Mouse (Mus musculus): ENCODE data around the gene Crtc3.
A peak's percentile ranks its signal among the peaks of the same experiment; 100 is the strongest.

Crtc3 gene

DNA sequence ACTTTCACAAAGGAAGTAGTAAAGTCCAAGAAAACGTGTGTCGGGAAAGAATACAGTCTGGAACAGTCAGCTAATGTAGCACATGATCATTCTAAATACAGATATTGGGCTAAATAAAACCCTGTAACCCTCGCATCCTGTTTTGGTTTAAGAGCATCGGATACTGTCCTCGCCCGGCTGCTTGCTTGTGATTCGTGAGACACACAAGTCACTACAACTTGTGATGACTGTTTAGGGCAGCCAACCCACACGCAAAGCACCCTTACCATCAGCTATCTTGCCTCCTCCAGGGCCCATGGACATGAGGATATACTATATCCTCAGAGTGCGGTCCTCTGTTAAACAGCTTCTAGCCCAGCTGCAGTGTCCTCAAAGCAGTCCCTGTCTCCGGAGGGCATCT, 50.2 kb downstream of the Crtc3 start:
- no peak for DNase-seq (ENCODE audit: low spot score)

DNA sequence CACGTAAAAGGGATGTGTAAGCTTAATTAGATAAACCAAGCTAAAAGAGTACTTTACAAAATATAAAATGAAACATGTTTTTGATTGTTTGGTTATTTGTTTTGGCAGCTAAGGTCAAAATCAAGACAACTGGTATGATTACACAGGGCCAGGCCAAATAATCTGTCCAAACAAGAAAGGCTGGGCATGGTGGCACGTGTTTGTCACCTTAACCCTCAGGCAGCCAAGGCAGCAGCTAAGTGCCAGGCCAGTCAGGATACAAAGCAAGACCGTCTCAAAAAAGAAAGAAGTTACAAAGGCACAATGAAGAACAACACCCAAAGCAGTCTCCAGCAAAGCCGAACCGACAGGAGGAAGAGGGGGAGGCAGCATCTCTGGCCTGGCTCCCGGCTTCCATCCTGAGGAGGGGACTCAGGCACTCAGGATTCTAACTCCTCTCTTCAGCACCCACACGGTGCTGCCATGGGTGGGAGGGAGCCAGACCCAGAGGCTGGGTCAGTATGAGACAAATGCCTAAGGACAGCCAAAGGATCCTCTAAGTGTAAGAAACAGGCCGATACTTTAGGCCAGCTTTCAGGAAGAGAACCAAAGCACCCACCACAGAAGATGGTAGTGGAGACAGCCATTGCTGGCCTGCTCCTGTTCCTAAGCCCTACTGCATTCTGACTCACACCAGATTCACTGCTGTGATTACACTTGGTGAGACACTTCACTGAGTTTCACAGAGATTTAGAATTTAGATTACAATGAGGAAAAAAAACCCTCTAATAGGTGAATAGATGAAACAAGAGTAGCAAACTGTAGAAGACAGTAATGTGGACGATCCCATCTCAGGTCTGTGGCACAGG, 51.5 kb downstream of the Crtc3 start:
- DNase-seq (ENCODE audit: low spot score) = no peak

DNA sequence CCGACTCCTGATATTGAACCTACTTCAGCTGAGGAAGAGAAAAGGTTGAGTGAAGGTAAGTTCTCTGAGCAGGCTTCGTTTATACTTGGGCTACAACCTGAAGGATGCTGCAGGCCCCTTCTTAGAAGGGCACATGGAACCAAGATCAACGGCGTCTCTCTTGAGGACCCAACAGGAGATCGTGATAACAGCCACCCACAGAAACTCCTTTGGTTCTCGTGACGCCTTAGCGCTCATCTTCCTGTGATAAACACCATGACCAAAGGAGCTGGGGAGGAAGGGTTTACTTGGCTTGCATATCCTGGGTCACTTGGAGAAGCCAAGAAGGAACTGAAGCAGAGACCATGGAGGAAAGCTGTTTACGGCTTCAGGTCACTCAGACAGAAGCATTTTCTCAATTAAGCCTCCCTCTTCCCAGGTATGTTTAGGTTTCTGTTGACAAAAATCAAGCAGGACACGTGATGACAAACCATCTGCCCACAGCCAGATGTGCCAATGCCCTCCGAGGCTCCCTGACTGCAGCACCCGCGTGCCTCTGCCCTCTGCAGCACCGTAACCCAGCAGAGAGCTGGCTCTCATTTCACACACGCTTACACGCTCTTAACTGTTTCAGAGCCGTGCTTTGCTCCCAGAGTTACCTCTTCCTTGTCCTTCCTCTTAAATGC, 52.3 kb downstream of the Crtc3 start:
- no peak for DNase-seq (ENCODE audit: low spot score)

DNA sequence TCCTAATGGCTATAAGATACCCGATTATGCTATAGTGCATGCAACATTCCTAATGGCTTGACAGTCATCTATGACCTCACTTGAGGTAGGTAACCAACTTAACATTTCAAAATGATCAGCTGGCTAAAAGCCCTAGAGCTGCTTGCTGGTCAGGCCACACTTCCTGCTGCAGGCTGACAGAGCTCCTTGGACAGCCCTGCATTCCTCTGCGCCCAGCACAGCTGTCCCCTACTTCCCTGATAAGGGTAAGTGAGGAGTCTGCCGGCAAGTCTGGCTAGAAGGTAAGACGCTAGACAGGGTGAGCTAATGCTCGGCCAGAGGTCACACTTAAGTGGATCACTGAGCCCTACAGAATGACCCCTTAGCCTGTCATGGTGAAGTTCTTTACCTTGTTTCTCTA, 52.8 kb downstream of the Crtc3 start:
- no peak for DNase-seq (ENCODE audit: low spot score)

DNA sequence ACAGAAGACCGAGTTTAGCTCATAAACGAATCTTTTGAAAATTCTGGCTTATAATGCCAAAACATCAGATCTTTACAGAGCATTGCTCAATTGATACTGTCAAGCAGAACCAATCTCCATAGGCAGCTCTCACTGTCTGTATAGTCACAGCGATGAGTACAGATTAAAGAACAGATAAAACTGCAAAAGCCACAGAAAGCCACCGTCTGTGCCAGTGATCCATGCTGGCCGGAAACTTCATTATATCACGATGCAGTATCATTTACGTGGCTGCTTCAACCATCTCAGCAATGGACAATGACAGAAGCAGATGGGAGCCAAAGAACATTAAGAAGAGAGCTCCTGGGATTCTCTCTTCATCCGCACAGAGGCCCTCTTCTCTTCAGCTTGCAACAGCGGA, 53.9 kb downstream of the Crtc3 start:
- no peak for DNase-seq (ENCODE audit: low spot score)

DNA sequence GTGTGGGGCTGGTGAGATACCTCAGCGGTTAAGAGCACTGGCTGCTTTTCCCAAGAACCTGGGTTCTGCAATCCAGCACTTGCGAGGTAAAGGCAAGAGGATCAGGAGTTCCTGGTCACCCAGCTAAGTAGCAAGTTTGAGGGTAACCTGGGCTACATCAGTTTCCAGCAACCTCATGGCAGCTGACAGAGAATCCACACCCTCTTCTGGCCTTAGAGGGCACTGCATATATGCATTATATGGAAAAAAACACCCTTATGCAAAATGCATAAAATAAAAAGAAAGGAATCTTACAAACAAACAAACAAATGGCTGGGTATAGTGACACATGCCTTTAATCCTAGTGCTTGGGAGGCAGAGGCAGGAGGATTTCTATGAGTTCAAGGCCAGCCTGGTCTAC, 55.0 kb downstream of the Crtc3 start:
- DNase-seq (ENCODE audit: low spot score) = no peak

DNA sequence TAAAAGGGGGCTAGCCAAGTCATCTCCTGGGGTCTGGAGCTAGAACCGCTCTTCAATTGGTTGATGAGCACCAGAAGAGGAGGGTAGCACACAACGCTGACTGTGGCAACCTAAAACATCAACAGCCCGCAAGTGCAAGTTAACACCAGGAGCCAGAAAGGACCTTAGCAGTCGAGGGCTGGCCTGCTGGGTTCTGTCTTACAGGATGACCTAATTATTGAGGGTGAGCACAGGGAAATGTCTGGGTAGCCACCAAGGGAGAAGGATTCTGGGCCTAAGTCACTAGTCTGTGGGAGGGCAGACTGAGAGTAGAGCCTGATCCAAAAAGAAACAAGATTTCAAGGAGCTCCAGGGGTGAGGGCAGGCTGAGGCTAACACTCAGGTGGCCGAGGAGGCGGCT, 56.7 kb downstream of the Crtc3 start:
- no peak for DNase-seq (ENCODE audit: low spot score)

DNA sequence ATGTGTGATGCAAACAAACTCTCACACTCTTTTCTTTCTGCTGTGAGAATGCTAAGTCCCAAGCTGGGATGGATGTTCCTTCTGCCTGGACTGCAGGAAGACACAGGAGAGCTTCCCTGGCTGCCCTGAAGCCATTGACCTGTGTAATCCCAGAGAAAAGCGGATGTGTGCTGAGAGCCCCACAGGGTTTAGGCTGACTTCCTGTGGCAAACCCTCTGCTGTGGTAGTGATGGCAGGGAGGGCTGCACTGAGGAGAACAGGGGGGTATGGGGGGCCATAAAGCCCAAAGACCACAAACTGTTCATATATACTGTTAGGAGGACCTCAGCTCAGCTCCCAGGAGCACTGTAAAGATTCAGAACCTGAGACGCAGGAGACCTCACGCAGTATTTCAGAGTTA, 57.3 kb downstream of the Crtc3 start:
- no peak for DNase-seq (ENCODE audit: low spot score)

DNA sequence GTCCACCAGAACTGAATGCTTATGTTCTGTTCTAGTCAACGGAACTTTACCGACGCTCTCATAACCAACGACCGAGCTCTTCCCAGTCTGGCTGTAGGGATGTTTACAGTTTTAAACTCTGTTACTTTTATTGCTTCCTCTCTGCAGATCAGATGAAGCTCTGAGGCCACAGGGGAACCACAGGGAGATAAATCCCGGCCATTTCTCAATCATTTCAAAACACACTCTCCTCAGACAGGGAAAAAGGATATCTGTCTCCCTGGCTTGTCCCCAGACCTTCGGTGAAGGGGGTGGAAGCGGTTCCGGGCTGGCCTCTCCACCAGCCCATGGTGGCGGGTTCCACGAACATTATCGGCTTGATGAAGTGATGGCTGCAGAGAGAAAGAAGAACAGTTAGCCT, 59.3 kb downstream of the Crtc3 start:
- no peak for DNase-seq (ENCODE audit: low spot score)

DNA sequence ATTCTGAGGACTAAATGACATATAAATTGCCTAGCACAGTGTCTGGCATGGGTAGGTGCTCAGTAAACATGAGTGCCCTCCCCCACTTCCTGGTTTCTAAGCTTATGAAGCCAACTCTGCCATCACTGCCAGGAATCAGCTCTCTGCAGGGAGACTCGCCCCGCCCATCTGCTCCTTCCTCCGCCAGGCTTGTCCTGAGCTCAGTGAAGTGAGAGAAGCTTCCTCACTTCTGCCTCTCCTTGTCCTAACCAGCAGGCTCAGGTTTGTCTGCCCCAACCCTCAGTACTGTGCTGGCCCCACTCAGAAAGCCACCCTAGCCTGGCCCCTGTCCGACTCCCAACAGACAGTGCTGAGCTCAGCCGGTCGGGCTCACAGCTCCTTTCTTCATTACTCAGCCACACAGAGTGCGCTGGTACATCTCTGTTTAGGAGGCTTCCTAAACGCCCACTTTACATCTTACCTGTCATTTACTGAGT, 59.9 kb downstream of the Crtc3 start:
- DNase-seq (ENCODE audit: low spot score) = peak; percentile 34

DNA sequence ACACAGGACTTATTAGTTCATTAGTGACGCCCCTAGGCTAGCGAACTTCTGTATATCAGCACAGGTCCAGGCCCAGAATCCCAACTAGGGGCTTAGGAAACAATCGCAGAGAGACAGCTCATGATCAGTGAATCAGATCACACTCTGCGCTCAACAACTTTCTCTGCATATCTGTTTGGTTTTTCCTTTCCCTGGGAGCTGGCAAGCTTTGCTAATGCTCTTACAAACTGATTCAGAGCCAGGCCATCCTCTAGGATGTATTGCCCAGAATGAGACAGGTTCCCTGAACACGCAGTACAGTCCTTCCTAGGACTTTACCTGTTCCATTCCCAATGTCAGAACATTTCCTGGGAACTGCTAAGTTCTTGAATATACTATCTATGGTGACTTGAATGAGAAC, 61.7 kb downstream of the Crtc3 start:
- no peak for DNase-seq (ENCODE audit: low spot score)

DNA sequence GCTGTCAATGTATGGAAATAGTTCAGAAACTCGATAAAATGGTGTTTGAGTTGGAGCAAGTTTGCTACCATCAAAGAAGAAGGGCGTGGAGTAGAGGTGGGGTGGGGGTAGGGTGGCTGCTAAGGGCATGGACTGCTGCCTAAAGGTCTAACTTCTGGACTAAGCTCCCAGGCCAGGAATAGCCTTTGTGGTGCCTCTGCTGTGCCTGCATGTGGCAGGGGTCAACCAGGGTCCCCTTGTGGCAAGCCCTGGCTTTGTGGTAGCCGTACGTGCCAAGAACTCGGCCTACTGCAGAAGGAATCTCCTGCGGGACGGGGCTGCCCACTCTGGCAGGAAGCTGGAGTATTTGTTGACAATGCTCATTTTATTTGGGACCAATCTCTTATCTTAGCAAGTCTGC, 62.8 kb downstream of the Crtc3 start:
- no peak for DNase-seq (ENCODE audit: low spot score)

DNA sequence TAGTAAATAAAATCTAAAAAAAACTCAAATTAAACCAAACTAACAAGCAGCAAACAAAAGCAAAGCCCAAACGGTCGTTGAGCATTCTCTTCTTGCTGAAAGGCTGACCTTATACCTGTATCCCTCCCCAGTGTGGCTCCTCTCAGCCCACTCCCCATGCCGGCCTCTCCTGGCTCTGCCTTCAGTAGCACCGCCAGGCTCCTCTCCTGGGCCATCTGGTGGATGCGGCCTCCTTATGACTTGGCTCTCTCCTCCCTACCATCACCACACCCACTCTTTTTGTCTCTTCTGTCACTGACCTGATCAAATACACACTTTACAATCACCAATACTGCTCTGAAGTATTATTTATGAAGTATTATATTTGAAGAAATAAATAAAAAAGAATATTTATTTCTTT, 65.4 kb downstream of the Crtc3 start:
- no peak for DNase-seq (ENCODE audit: low spot score)

DNA sequence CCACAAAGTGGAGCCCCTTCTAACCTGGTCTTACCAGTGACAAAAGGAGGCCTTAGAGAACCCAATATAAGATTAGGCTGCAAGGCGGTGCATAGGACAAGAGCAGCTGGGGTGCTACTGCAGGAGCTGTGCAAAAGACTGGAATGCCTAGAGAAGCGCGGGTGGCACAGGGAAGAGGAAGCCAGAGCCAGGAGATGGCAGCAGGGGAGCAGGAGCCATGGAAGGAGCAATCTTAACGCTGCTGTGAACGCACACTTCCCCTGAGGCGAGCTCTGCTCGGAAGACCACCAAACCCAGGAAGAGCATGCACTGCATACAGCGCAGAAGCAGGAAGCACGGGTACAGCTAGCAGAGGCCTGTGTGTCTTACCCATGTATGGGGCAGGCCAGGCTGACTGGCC, 72.6 kb downstream of the Crtc3 start:
- DNase-seq (ENCODE audit: low spot score) = no peak

DNA sequence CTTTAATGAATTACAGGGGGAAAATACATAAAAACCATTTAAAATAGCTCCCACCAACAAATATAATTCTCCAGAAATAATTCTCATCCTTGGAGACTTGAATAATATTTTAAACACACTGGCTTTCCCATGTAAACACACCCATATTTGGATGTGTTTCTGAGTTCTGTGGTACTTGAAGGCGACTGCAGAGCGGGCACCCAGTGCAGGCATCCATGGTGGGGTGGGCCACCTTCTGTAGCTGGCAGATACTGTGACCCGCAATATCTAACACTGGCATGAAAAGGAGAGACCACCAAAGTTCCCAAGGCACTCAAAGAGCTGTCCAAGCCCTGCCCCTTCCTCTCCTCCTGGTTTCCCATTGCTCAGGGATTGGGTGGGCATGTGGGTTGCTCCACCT, 74.6 kb downstream of the Crtc3 start:
- no peak for DNase-seq (ENCODE audit: low spot score)

DNA sequence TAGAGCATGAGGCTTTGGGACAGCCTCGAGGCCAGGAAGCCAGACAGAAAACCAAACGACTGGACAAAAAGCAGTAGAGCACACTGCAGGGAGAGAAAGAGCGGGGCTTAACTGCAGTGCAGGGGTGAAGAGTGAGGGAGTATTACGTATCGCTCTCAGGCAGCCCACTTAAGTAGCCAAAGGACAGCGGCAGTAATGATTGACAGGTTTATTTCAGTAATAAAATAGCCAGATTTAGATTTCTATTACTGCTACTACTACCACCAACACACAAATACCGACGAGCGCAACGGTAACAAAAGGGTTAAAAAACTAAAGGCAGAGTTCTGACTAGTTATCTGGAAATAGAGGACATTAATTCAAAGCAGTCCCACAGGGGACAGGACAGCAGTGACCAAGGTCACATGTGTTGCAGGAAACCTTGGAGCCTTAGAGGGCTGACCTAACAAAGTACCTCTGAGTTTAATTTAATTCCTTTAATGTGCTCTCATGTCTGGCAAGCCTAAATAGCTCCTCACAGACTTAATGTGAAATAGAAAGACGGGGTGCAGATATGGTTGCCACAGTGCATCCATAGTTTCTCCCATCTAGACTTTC, 76.4 kb downstream of the Crtc3 start:
- peak; percentile 36 for DNase-seq (ENCODE audit: low spot score)

DNA sequence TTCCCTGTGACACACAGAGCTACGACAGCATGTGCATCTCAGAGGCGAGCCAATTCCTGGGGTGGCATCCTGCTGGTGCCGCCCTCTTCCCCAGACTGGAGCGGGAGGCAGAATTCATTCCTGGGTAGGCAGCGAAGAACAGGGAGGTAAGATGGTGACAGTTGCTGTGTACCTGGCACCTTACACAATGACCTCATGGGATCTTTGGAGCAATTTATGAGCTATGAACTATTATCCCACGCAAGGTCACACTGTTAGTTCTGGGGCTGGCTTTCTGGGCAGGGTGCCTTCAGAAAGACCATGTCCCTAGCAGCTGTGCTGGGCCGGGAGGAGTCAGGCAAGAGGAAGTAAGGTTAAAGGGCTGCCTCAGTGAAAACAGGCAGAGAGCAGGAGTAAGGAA, 77.0 kb downstream of the Crtc3 start:
- no peak for DNase-seq (ENCODE audit: low spot score)

DNA sequence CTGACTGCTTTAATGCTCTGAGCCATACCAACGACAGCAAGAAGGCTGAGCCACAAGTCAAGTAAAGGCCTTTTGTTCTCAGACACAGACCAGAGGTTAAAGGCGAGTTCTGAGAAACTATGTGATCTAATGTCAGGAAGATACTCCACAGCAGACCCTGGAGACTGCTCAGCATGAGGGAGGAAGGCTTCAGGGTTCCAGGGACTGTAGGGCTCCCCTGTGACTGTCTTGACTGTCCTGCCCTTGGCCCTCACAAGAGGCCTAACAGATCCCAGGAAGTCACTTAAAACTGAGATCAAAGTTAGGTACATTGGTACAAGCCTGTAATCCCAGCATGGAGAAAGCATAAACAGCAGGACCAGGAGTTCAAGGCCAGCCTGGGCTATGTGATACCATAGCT, 81.2 kb downstream of the Crtc3 start:
- no peak for DNase-seq (ENCODE audit: low spot score)

DNA sequence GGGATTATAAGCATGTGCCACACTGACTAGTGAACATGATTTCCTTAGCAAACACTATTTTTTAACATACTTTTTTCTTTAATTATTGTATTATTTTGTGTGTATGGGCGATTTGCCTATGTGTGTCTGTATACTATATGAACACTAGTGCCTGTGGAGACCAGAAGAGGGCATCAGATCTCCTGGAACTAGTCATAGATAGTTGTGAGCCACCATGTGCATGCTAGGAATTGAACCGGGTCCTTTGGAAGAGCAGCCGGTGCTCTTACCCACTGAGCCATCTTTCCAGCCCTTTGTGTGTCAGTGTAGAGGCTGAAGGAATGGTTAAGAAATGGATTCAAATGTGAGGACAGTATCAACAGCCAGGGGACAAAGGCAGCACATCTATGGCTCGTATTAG, 82.2 kb downstream of the Crtc3 start:
- DNase-seq (ENCODE audit: low spot score) = no peak

DNA sequence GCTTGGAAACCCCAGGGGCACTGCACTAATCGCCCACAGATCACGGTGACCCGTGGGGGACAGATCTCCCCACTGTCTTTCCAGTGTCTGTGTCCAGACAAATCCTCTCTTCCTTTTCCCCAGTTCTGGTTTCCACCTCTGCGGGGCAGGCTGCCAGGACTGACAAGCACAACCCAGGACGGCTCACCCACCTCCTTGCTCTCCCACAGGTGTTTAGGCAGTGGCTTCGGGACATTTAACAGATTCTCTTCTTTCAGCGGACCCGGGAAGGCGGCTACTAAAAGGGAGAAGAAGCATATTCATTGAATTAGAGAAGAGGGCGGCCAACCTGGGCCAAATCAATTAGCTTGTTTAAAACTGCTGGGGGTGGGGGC, 83.1 kb downstream of the Crtc3 start:
- DNase-seq (ENCODE audit: low spot score) = peak; percentile 24

DNA sequence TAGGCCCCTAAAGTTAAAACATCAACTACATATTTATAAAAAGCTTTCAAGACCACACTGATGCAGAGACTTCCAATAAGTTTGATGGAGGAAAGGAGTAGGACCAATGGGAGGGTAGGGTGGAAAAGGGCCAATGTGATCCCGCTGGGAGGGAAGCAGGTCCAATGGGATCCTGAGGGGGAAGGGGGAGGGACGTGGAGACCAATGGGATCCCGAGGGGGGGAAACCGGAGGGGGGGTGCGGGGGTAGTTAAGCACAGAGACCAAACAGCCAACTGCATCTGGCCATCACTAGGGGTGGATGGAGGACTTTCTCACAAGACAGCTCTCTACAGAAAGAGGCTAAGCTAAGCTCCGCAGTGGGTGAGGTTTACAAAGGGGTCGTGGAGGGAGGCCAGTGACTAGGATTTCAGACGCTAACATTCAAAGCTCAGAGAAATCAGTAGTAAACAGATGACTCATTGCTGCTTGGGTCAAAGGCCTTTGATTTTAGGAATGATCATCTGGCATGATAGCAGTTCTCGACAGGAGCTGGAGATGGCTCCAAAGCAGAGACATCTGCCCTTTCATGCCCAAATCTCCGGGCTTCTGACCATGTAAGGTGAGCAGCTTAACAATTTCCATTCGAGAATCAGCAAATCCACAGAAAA, 83.6 kb downstream of the Crtc3 start:
- DNase-seq (ENCODE audit: low spot score) = no peak

DNA sequence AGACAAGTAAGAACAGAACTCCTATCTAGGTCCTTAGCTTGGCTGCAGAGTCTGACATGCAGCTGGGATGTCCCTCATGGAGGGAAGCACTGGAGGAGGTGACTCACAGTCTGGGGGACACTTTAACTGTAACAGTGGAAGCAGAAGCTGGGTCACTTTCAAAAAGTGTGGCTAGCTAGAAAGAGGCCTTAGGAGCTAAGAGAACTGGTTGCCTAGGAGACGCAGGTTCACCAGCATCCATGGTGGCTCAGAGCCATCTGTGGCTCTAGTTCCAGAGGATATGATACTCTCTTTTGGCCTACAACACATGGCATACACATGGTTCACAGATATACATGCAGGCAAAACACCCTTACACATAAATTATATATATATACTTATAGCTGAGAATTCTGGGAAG, 86.1 kb downstream of the Crtc3 start:
- DNase-seq (ENCODE audit: low spot score) = no peak

DNA sequence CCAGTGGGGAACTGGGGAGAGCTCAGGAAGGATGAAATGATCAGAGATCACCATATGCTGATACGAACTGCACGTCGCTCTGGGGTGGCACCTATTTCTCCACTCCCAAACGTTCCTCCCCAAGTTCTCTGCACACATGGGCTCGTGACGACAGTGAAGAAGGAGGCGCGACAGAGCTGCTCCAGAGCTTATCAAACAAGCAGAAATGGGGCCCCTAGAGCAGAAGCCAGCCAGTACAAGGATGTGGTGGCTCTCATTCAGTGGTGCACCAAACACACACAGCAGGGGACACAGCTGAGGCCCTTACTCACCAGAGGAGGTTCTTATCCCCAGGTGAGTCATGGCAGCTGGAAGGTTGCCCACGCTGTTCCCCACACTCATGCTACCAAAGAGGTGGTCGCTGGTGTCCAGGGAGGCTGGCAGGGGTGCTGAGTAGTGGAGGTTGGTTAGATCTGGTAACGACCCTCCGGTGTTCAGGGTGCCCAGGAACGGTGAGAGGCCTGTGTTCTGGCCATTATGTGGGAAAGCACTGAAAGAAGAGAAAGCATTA, 90.2 kb downstream of the Crtc3 start:
- DNase-seq (ENCODE audit: low spot score) = no peak

All from embryo, embryonic 10 days (tissue).